Mouse (Mus musculus) 416B (cell line): ENCODE measurements around the gene Akap6.

Experiments
- DNase-seq: peaks from one replicate; pipeline ENCODE4 v3.0.0; 2011; ENCODE audit warnings: low read depth

The Akap6 gene

DNA sequence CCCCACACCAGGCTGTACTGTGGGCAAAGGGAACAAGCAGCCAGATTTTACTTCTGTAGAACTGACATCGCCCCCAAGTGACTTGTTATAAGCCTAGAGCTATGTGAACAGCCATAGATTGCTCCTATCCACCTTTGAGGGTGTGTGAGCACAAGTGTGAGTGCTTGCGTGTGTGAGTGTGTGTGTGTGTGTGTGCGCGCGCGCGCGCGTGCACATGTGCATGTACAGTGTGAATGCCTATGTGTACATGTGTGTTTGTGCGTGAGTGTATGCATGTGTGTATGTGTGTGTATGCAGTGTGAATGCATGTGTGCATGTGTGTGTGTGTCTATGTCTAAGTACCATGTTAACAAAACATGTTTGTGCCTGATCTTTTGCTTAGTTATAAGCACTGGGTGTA, 445.6 kb downstream of the Akap6 start:
- DNase-seq: no peak

GRCm38 (mm10) chr12:53145516-53145915, 446.3 kb downstream of the Akap6 start:
- DNase-seq: no peak

DNA sequence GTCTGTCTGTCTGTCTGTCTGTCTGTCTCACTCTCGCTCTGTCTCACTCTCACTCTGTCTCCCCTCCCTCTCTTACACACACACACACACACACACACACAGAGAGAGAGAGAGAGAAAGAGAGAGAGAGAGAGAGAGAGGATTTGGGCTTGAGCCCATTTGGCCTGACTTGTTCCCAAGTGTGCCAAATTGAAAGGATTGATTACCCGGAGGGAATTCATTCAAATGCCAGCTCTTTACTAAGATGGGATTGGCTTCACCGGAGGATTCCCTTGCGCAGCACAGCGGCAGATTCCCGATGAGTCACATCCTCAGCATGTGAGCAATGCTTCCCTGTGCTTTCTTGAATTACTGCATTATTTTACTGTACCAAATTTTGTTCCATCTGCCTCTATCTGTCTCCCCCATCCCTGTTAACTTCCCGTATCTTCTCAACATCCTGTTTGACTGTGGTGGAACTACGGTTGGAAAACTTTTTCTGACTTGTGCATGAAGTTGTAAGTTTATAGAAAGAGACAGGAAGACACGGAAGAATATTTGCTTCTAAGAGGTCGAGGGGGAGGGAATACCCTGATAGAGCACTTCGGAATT, 447.4 kb downstream of the Akap6 start:
- DNase-seq: no peak

DNA sequence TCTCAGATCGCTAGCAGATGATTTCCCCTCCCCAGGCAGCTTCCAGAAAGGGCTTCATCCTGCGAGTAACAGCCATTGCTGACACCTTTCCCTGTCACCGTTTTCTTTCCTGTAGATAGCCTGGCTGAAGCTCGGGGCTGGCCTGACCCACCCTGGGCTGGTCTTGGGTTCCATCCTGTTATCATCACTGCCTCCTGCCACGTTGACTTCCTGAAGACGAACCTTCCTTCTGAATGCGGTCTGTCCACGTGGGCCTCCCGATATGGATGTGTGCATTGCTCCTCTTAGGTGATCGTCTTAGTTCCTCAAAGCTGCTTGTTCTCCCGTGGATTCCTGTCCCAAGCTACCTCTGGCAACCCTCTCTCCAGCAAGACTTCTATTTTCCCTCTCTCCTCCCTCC, 448.5 kb downstream of the Akap6 start:
- DNase-seq: no peak

GRCm38 (mm10) chr12:53168189-53169003, 469.2 kb downstream of the Akap6 start:
- DNase-seq: no peak

- DNase-seq: no peak
Observed at GRCm38 (mm10) chr12:53191435-53191834, 492.3 kb downstream of the Akap6 start.

DNA sequence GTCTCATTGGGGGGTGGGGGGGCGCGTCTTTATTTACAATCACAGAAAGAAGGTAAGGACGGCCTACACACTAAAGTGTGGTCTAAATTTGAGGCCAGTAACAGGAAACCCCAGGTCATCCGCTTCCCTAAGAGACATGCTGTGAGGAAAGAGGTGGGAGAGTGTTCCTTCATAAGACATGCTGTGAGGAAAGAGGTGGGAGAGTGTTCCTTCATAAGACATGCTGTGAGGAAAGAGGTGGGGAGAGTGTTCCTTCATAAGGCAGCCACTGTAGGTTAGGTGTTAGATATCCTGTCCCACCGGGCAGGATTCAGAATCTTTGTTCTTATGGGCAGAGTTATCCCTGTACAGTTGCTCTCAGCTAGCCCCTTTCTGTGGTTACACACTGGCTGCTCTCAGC, 494.5 kb downstream of the Akap6 start:
- DNase-seq: no peak
